Mouse (Mus musculus): Measurements from ENCODE around the gene Gm20388.

GRCm38 (mm10) chr8:119883281-119883680 is 27.4 kb upstream of the Gm20388 start:
- TF ChIP-seq CTCF (IDR thresholded peaks at IDR 0.05; ENCODE audit: low read depth) (no peak), EP300 (IDR thresholded peaks at IDR 0.05; ENCODE audit: low read depth) (no peak)

Data from liver, embryonic 14.5 days (tissue).